Mouse (Mus musculus) hindbrain, embryonic 12.5 days (tissue): Measurements from ENCODE around the gene Nup62. TPM values are rescaled to one million over a fixed set of nuclear protein-coding genes. Genes with fewer than 3 reads are reported as not detected.

Source experiments
- ATAC-seq: fragments of 200-750 bp; cut with Nextera tagmentation; 2 replicates; pipeline ENCODE4 v1.8.0; 2017; ENCODE audit warnings: moderate TSS enrichment; ENCODE audit not compliant: low FRiP score
- H3K27ac ChIP-seq: fragments of 300-500 bp; sonication (generic); 2 replicates; pipeline ENCODE4 v1.5.1; 2016; ENCODE audit warnings: mild to moderate bottlenecking
- H3K27me3 ChIP-seq: fragments of 300-500 bp; sonication (generic); 2 replicates; pipeline ENCODE4 v1.6.1; 2016; ENCODE audit warnings: mild to moderate bottlenecking
- H3K36me3 ChIP-seq: fragments of 300-500 bp; sonication (generic); 2 replicates; pipeline ENCODE4 v1.6.1; 2016; ENCODE audit warnings: mild to moderate bottlenecking
- H3K4me1 ChIP-seq: fragments of 300-500 bp; sonication (generic); 2 replicates; pipeline ENCODE4 v1.6.1; 2016
- H3K4me2 ChIP-seq: fragments of 300-500 bp; sonication (generic); replicated peaks from 2 replicates; pipeline ENCODE4 v1.6.1; 2016; ENCODE audit warnings: mild to moderate bottlenecking
- H3K4me3 ChIP-seq: fragments of 300-500 bp; sonication (generic); 2 replicates; pipeline ENCODE4 v1.5.1; 2016; ENCODE audit warnings: mild to moderate bottlenecking
- H3K9ac ChIP-seq: fragments of 300-500 bp; sonication (generic); 2 replicates; pipeline ENCODE4 v1.6.1; 2016; ENCODE audit warnings: mild to moderate bottlenecking, moderate library complexity
- H3K9me3 ChIP-seq: fragments of 300-500 bp; sonication (generic); replicated peaks from 2 replicates; pipeline ENCODE4 v1.6.1; 2016; ENCODE audit warnings: mild to moderate bottlenecking
- WGBS: fragments of 180-500 bp; shearing (Covaris S2); methylation state at CpG from one replicate; pipeline ENCODE4 v1.1.7; 2016; 5-methylcytosine and 5-hydroxymethylcytosine counted together
- polyA plus RNA-seq: library from polyadenylated mRNA; unstranded; fragments of >200 nt; fragmentation: Nextera tagmentation; extraction: Ambion mirVana; gene quantifications from 2 replicates; pipeline ENCODE4 v1.2.1, GENCODE M21; 2016

The Nup62 gene
- polyA plus RNA-seq, 1 experiment from 2014 or later = 69.8 TPM

DNA sequence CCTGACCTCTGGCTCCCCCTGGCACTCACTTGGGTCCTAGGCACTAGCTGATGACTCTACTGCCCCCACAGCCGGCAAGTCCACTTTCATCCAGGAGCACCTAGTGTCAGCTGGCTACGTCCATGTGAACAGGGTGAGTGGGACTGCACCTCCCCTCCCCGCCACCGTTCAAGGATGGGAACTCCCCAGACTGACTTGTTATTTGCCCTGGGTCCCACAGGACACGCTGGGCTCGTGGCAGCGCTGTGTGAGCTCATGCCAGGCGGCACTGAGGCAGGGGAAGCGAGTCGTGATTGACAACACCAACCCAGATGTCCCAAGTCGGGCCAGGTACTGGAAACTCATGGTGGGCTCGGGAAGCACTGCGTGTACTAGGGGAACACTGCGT, 45.5 kb downstream of the Nup62 start:
- ATAC-seq = no peak
- Histone ChIP-seq H3K9me3 (no peaks in the 10 kb centered on the region), H3K36me3 (peaks cover 58% of the 10 kb centered on the region), H3K27me3 (no peaks in the 10 kb centered on the region), H3K4me3 (no peak overlapping the region), H3K9ac (no peak overlapping the region), H3K4me1 (peaks cover 42% of the 10 kb centered on the region), H3K4me2 (no peak overlapping the region), H3K27ac (peak overlapping the region; percentile 44; the same call in 1 of the 2 replicates)
- WGBS = 78% methylated on average over 14 of the region's 14 CpGs

DNA sequence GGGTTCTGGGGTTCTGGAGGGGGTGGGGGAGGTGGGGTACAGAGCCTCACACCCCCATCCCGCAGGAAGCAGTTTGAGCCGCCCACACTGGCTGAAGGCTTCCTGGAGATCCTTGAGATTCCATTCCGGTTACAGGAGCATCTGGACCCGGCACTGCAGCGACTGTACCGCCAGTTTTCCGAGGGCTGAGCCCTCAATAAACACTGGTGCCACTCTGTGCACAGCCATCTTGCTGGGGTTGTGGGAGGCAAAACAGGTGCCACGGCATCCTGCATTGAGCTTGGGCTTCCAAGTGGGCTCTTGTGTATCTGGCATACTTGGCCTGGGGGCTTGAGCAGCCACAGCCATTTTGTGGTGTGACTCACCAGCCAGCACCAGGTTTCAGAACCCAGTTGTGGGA, 46.5 kb downstream of the Nup62 start:
- Histone ChIP-seq H3K9ac (no peak overlapping the region), H3K4me1 (peaks cover 50% of the 10 kb centered on the region)

DNA sequence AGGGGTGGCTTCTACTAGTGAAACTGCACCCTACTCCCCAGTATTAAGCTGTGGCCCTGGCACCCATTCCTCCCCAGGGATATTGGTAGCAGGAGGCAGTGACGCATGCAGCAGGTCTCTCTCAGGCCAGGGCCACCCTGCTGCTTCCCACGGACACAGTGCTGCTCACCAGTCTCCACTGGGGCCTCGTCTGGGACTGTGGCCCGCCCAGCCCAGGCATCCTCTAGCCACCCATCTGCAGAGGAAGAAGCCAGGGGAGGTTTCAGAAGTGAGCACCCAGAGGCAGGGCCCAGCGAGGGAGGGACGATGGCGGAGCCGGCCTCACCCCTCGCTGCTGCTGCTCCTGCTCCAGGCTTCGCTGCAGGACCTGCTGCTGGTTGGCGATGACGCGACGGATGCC, 47.3 kb downstream of the Nup62 start:
- H3K36me3 ChIP-seq = peaks cover 64% of the 10 kb centered on the region
- 93% methylated on average over 14 of the region's 14 CpGs for WGBS
- no peaks in the 10 kb centered on the region for H3K27me3 ChIP-seq
- H3K9me3 ChIP-seq = no peaks in the 10 kb centered on the region
- H3K27ac ChIP-seq = no peak overlapping the region
- no peak for ATAC-seq
- H3K4me2 ChIP-seq = no peak overlapping the region
- peaks cover 52% of the 10 kb centered on the region for H3K4me1 ChIP-seq
- H3K9ac ChIP-seq = no peak overlapping the region
- H3K4me3 ChIP-seq = no peak overlapping the region

More for the DNA sequence above, 46.5 kb downstream of the Nup62 start:
- H3K27me3 ChIP-seq = no peaks in the 10 kb centered on the region
- no peak overlapping the region for H3K4me2 ChIP-seq
- H3K27ac ChIP-seq = no peak overlapping the region
- H3K9me3 ChIP-seq = no peaks in the 10 kb centered on the region
- ATAC-seq = no peak
- H3K36me3 ChIP-seq = peaks cover 64% of the 10 kb centered on the region
- WGBS = 93% methylated on average over 8 of the region's 8 CpGs
- H3K4me3 ChIP-seq = no peak overlapping the region

DNA sequence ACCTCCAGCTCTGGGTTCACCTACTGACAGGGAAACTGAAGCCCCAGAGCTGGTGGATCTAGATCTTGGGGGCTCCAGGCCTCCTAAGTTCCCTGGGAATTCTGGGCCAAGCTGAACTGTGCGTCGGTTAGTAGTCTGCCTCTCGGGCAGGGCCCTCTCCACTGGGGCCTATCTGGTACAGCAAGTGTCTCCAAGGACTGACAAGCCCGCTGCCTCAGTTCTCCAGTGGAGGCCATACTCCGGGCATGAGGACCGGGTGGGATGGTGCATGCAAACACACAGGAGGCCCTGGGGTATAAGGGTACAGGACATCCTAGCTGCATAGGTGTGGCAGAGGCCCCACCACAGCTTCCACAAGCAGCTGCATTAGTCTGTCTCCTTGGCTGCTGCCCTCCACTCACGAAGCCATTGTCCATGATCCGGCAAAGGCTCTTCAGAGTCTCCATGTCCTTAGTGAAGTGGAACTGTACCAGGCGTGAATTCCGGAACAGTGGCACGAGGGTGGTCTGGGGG, 48.1 kb downstream of the Nup62 start:
- Histone ChIP-seq H3K4me1 (peaks cover 49% of the 10 kb centered on the region), H3K4me2 (no peak overlapping the region)

DNA sequence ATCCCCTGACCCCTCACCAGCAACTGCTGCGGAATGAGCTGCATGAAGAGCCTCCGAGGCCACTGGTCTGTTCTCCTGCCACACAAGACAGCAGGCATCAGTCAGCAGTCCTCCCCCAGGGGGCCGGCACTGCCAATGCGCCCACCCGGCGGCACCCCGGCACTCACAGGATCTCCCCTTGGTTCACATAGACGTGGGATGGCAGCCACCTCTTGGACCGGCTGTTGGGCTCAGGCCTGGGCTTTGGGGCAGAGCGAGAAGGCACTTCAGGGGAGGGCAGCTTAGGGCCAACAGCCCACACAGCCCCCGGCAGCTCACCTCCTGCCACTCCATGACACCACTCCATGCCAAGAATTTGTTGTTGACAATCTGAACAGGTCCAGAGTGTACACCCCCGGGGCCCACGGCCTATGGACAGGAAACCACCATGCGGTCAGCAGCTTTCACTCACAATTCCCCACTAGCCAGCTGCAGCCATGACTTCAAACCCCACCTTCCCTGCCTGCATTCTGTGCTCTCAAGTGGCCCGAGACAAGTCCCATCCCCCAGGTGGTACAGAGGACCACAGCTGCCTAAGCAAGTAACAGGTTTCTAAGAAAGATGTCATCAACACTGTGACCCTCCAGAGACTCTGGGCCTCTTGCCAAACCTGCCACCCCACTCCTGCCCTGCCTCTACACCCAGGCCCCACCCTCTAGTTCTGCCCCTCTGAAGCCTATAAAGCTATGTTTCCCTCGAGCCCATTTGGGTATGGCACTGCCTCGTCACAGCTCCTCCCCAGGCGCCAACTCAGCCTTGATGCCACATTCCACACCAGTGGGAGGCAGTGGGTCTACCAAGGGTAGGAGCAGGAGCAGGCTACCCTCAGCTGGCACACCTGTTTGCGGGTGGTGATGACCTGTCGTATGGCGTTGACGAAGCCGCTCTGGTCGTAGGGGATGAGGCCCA, 49.0 kb downstream of the Nup62 start:
- no peak overlapping the region for H3K27ac ChIP-seq
- H3K27me3 ChIP-seq = no peaks in the 10 kb centered on the region
- peaks cover 49% of the 10 kb centered on the region for H3K4me1 ChIP-seq
- H3K4me3 ChIP-seq = no peak overlapping the region
- no peak overlapping the region for H3K4me2 ChIP-seq
- H3K9ac ChIP-seq = no peak overlapping the region
- 89% methylated on average over 24 of the region's 24 CpGs for WGBS
- peaks cover 60% of the 10 kb centered on the region for H3K36me3 ChIP-seq
- ATAC-seq = no peak
- H3K9me3 ChIP-seq = no peaks in the 10 kb centered on the region

More for the DNA sequence above, 48.1 kb downstream of the Nup62 start:
- no peak for ATAC-seq
- no peak overlapping the region for H3K9ac ChIP-seq
- H3K4me3 ChIP-seq = no peak overlapping the region
- WGBS = 88% methylated on average over 11 of the region's 11 CpGs
- H3K36me3 ChIP-seq = peaks cover 64% of the 10 kb centered on the region
- no peaks in the 10 kb centered on the region for H3K27me3 ChIP-seq
- no peak overlapping the region for H3K27ac ChIP-seq
- no peaks in the 10 kb centered on the region for H3K9me3 ChIP-seq

DNA sequence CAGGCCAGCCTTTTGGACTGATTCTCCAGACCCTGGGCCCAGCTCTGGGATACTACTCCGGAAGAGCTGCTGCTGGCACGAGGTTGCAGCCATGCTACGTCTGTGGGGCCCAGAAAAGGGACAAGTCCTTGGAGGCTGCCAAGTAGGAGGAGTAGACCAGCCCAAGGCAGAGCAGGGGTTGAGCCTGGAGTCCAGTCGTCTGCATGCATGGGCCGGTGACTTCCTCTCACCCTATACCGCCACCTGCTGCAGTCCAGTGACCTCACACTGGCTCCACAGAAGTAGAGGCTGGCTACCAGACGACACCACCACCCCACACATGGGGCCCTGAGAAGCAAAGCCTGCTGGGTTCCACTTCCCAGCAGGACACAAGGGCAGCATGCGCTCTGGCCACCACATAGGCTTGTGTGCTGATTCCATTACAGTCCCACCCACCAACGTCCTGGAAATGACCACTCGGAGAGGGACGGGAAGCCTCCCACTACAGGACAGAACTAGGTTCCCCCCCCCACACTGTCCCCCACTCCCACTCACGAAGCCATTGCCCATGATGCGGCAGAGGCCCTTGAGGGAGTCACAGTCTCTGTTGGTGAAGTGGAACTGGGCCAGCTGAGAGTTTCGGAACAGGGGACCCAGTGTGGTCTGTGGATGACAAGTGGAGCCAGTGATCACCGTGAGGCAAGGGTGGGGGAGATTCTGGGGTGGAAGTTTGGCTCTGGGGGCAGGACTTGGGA, 50.6 kb downstream of the Nup62 start:
- H3K27ac ChIP-seq = no peak overlapping the region
- ATAC-seq = no peak
- H3K27me3 ChIP-seq = no peaks in the 10 kb centered on the region
- H3K36me3 ChIP-seq = peaks cover 56% of the 10 kb centered on the region
- peaks cover 52% of the 10 kb centered on the region for H3K4me1 ChIP-seq
- no peaks in the 10 kb centered on the region for H3K9me3 ChIP-seq
- peak overlapping the region; percentile 2 for H3K4me3 ChIP-seq
- H3K9ac ChIP-seq = peak overlapping the region; percentile 99
- 64% methylated on average over 15 of the region's 15 CpGs for WGBS
- peak overlapping the region; percentile 98 for H3K4me2 ChIP-seq

DNA sequence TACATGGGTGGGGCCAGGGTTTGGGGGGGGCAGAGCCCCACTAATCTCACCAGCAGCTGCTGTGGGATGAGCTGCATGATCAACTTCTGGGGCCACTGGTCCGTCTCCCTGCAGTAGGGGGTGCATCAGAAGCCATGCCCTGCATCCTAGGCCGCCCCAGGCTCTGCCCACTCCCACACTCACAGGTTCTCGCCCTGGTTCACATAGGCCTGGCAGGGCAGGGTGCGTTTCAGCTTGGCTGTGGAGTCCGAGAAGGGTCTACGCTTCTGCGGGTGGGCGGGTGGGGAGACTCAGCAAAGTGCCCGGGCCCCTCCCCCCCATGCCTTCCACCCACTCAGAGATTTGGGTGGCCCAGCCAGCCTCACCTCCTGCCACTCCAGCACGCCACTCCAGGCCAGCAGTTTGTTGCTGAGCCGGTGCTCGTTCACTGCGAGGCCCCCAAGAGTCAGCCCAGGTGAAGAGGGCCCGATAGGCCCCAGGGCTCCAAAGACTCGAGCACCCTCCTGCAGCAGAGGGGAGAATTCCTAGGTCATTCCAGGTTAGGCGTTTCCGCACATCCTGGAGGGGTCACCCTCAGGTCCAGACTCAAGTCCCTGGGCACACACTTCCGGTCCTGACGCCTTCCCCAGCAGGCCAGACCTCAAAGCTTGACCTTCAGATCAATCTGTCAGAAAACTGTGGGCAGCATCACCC, 51.3 kb downstream of the Nup62 start:
- peak overlapping the region; percentile 98 for H3K4me2 ChIP-seq
- no peak for ATAC-seq
- H3K4me1 ChIP-seq = peaks cover 53% of the 10 kb centered on the region
- peaks cover 48% of the 10 kb centered on the region for H3K36me3 ChIP-seq
- H3K9me3 ChIP-seq = no peaks in the 10 kb centered on the region
- peak overlapping the region; percentile 99 for H3K9ac ChIP-seq
- H3K4me3 ChIP-seq = peak overlapping the region; percentile 97
- 78% methylated on average over 19 of the region's 19 CpGs for WGBS
- H3K27ac ChIP-seq = no peak overlapping the region
- no peaks in the 10 kb centered on the region for H3K27me3 ChIP-seq

DNA sequence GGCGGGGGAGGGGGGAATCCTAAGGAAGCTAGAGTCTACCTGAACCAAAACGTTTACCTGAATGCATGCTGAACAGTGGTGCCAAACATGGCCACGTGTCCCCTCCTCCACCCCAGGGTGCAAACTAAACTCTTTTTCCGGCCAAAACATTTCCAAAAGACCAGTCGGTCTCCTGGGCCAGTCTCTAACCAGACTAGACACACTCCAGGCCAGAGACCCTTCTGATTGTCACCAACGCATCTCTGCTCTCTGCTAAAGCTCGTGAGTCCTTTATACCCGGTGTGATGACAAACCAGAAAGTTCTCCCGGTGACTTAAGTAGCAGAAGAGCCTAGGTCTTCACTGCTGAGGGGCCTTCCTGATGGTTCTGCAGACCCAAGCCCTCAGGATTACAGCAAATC, 51.9 kb downstream of the Nup62 start:
- H3K36me3 ChIP-seq = peaks cover 42% of the 10 kb centered on the region
- H3K27ac ChIP-seq = no peak overlapping the region
- H3K4me3 ChIP-seq = peak overlapping the region; percentile 97
- 60% methylated on average over 9 of the region's 9 CpGs for WGBS
- ATAC-seq = no peak
- peaks cover 53% of the 10 kb centered on the region for H3K4me1 ChIP-seq
- no peaks in the 10 kb centered on the region for H3K27me3 ChIP-seq
- H3K9ac ChIP-seq = peak overlapping the region; percentile 99
- no peaks in the 10 kb centered on the region for H3K9me3 ChIP-seq
- H3K4me2 ChIP-seq = peak overlapping the region; percentile 98

DNA sequence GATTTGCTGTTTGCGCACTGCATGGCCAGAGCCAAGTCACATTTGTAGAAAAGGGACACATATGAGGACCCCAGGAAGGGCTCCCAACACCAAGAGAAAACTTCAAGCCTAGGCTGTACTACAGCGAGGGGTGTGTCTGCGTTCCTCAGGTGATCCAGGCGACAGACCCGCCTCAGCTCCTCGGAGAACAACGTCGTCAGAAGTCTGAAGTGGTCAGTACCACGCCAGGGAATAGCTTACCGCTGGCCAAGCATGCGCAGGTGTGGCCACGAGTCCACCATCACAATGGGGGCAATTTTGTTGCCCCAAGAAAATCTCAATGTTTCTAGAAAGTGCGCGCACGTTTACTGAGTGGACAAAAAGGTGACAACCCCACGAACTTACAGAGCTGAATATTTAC, 52.6 kb downstream of the Nup62 start:
- Histone ChIP-seq H3K4me2 (peak overlapping the region; percentile 98), H3K4me1 (peaks cover 53% of the 10 kb centered on the region), H3K4me3 (peak overlapping the region; percentile 97), H3K9me3 (no peaks in the 10 kb centered on the region), H3K36me3 (peaks cover 35% of the 10 kb centered on the region), H3K9ac (peak overlapping the region; percentile 99), H3K27ac (peak overlapping the region; percentile 100), H3K27me3 (no peaks in the 10 kb centered on the region)
- 8% methylated on average over 16 of the region's 16 CpGs for WGBS
- ATAC-seq = no peak

DNA sequence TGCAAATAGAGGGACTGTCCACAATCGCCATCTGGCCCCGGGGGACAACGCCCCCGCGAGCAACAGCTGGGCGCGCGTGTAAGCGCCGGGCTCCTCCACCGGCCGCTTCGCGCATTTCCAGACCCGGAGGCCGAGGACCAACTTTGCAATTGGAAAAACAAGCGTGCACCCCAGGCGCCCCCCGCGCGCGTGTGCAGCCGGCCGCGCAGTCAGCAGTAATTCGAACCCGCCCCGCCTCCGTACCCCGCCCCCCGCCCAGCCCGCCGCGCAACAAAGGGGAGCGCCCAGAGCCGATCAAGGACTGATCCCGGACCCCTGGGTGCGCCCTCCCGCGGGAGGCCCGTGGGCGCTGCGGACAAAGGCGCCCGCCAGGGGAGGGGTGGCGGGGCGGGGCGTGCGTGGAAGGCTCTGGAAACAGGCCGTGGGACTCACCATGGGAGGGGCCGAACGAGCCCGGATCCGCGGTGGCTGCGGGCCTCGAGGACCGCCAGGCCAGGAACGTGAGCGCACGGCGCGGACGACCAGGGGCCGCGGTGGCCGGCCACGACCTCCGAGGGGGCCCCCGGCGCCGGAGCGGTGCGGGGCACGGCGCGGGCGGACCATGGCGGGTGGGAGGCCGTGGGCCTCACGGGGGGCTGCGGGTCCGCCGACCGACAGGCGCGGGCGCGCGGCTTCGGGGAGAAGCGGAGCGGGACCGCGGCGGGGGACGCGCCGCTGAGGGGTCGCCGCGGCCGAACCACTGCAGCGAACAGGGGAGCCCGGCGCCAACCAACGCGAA, 53.2 kb downstream of the Nup62 start:
- H3K4me2 ChIP-seq = peak overlapping the region; percentile 98
- peaks cover 29% of the 10 kb centered on the region for H3K36me3 ChIP-seq
- under 1% methylated on average over 89 of the region's 108 CpGs for WGBS
- ATAC-seq = peak; percentile 49
- H3K27me3 ChIP-seq = no peaks in the 10 kb centered on the region
- H3K9ac ChIP-seq = peak overlapping the region; percentile 99
- peak overlapping the region; percentile 97 for H3K4me3 ChIP-seq
- H3K4me1 ChIP-seq = peaks cover 53% of the 10 kb centered on the region
- H3K27ac ChIP-seq = peak overlapping the region; percentile 100
- H3K9me3 ChIP-seq = no peaks in the 10 kb centered on the region

DNA sequence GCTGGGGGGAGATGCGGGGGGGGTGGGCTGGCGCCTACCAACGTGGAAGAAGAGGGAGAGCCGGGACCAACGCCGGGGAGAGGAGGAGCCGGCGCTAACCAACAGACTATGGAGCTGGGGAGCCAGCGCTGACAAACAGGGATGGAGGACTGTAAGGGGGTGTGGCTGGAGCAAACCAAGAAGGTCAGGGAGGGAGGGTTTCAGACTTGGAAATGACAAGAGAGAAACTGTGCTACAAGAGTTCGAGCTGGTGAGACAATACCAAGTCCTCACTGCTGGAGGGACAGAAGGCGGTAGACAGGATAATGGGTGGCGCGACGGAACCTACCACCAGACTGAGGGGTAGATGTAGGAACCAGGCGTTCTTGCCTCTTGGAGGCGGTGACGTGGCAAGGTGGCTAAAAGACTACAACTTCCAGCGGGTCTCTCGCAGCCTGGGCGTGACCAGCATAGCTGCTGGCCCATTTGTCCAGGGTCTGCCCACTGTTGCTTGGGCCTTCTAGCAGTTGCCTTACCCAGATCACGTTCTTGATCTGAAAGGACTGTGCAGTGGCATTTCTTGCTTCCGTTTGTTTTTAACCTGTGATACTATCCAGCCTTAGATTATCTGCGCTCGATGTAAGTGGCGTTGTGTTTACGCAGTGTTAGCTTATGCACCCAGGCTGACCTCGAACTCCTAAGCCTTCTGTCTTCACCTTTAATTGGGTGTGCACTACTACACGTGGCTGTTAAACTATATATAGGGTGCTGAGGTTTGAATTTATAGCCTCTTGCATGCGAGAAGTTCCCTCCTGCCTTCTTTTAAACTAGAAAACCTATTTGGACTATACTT, 54.0 kb downstream of the Nup62 start, which contains the start of gene Ptov1:
TSS of gene Ptov1 (minus strand) at position 92 of the 832 bp plus-strand sequence.
- peaks cover 48% of the 10 kb centered on the region for H3K4me1 ChIP-seq

More for the DNA sequence above, 54.0 kb downstream of the Nup62 start, which contains the start of gene Ptov1:
- peaks cover 21% of the 10 kb centered on the region for H3K36me3 ChIP-seq
- WGBS = 12% methylated on average over 29 of the region's 29 CpGs
- H3K4me2 ChIP-seq = peak within 1 kb of the TSS; percentile 98
- ATAC-seq = peak; percentile 95
- H3K27me3 ChIP-seq = no peaks in the 10 kb centered on the region
- H3K9ac ChIP-seq = peak within 1 kb of the TSS; percentile 99
- H3K27ac ChIP-seq = peak within 1 kb of the TSS; percentile 100
- H3K4me3 ChIP-seq = peak within 1 kb of the TSS; percentile 97
- no peaks in the 10 kb centered on the region for H3K9me3 ChIP-seq
